Mouse (Mus musculus): ENCODE measurements at regions not wholly inside any gene's neighbourhood (a gene's known extent, or its start where the extent isn't known, plus 50 kb on each side); places are given as distances from the start of the nearest gene placed in this dataset.

GRCm38 (mm10) chr15:89724356-89724755, 117.3 kb downstream of the Syt10 start:
- TF ChIP-seq POLR2A (IDR thresholded peaks at IDR 0.05; ENCODE audit: extremely low read depth, insufficient read depth, low read length) (no peak), CTCF (IDR thresholded peaks at IDR 0.05; ENCODE audit: extremely low read depth, insufficient read depth, low read length) (no peak)

All from cortical plate, adult 2 months (tissue).